Mouse (Mus musculus) neural tube, embryonic 15.5 days (tissue): ENCODE measurements at regions not wholly inside any gene's neighbourhood (a gene's known extent, or its start where the extent isn't known, plus 50 kb on each side); places are given as distances from the start of the nearest gene placed in this dataset.
A peak's percentile ranks its signal among the peaks of the same experiment; 100 is the strongest.

Source experiments
- ATAC-seq: fragments of 200-750 bp; cut with Nextera tagmentation; 2 replicates; pipeline ENCODE4 v1.8.0; 2017; ENCODE audit warnings: mild to moderate bottlenecking, moderate TSS enrichment, moderate library complexity; ENCODE audit not compliant: low FRiP score
- H3K27ac ChIP-seq: fragments of 300-500 bp; sonication (generic); replicated peaks from 2 replicates; pipeline ENCODE4 v1.5.1; 2015; ENCODE audit warnings: mild to moderate bottlenecking, inconsistent platforms
- H3K27me3 ChIP-seq: fragments of 300-500 bp; sonication (generic); replicated peaks from 2 replicates; pipeline ENCODE4 v1.6.1; 2015; ENCODE audit warnings: inconsistent platforms
- H3K36me3 ChIP-seq: fragments of 300-500 bp; sonication (generic); 2 replicates; pipeline ENCODE4 v1.6.1; 2015; ENCODE audit warnings: inconsistent platforms
- H3K4me1 ChIP-seq: fragments of 300-500 bp; sonication (generic); 2 replicates; pipeline ENCODE4 v1.6.1; 2015; ENCODE audit warnings: inconsistent platforms
- H3K4me2 ChIP-seq: fragments of 300-500 bp; sonication (generic); 2 replicates; pipeline ENCODE4 v1.6.1; 2015; ENCODE audit warnings: inconsistent platforms, mild to moderate bottlenecking, moderate library complexity
- H3K4me3 ChIP-seq: fragments of 300-500 bp; sonication (generic); replicated peaks from 2 replicates; pipeline ENCODE4 v1.5.1; 2015; ENCODE audit warnings: mild to moderate bottlenecking, inconsistent platforms
- H3K9ac ChIP-seq: fragments of 300-500 bp; sonication (generic); replicated peaks from 2 replicates; pipeline ENCODE4 v1.6.1; 2015; ENCODE audit warnings: mild to moderate bottlenecking, inconsistent platforms
- H3K9me3 ChIP-seq: fragments of 300-500 bp; sonication (generic); replicated peaks from 2 replicates; pipeline ENCODE4 v1.6.1; 2016; ENCODE audit warnings: inconsistent platforms
- WGBS: fragments of 180-500 bp; shearing (Covaris S2); methylation state at CpG from one replicate; pipeline ENCODE4 v1.1.7; 2015; ENCODE audit warnings: mixed read lengths; 5-methylcytosine and 5-hydroxymethylcytosine counted together

DNA sequence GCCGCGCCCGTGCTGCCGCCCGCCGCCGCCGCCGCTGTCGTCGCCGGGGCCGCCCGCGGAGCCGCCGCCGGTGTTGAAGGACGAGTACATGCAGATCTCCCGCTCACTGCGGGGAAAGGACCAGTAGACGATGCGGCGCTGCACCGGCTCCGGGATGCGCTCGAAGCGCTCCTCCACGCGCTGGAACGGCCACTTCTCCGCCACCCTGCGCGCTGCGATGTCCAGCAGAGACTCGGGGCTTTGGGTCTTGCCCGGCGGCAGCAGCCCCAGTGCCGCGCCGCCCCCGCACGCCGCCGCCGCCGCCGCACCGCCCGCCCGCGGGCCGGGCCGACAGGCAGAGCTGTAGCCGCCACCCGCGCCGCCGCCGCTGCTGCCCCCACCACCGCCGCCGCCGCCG is 154.7 kb upstream of the Smim15 start:
- Histone ChIP-seq H3K4me3 (peak overlapping the region; percentile 92), H3K4me2 (peak overlapping the region; percentile 81), H3K9ac (peak overlapping the region; percentile 91), H3K27ac (peak overlapping the region; percentile 97), H3K36me3 (no peaks in the 10 kb centered on the region), H3K9me3 (no peaks in the 10 kb centered on the region), H3K27me3 (no peaks in the 10 kb centered on the region), H3K4me1 (peaks cover 26% of the 10 kb centered on the region)
- ATAC-seq: peak; percentile 0; the same call in 1 of the 2 replicates
- 0% methylated on average over 48 of the region's 66 CpGs for WGBS

GRCm38 (mm10) chr13:107888571-107889451 is 155.4 kb upstream of the Smim15 start:
- Histone ChIP-seq H3K4me1 (peaks cover 34% of the 10 kb centered on the region), H3K4me2 (peak overlapping the region; percentile 81), H3K36me3 (no peaks in the 10 kb centered on the region), H3K27me3 (no peaks in the 10 kb centered on the region), H3K9ac (peak overlapping the region; percentile 91), H3K4me3 (peak overlapping the region; percentile 92), H3K27ac (peak overlapping the region; percentile 97), H3K9me3 (no peaks in the 10 kb centered on the region)
- no peak for ATAC-seq
- WGBS: under 1% methylated on average over 75 of the region's 127 CpGs

DNA sequence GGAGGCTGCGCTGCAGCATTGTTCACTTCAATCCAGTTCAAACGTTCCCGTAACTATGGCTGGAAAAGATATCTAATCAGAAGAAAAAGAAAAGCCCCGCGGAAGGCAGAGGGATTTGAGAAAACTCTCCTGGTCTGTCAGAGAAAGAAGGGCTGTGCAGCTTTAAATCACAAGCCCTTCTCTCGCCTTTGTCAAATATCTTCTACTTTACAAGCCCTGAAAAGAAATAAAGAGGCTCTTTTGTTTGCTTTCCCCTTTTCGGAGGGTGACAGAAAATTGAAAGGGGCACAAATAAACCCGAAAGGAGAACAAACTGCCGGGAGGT is 156.1 kb upstream of the Smim15 start:
- WGBS: 0% methylated on average over 9 of the region's 9 CpGs
- no peak for ATAC-seq
- H3K36me3 ChIP-seq: no peaks in the 10 kb centered on the region

DNA sequence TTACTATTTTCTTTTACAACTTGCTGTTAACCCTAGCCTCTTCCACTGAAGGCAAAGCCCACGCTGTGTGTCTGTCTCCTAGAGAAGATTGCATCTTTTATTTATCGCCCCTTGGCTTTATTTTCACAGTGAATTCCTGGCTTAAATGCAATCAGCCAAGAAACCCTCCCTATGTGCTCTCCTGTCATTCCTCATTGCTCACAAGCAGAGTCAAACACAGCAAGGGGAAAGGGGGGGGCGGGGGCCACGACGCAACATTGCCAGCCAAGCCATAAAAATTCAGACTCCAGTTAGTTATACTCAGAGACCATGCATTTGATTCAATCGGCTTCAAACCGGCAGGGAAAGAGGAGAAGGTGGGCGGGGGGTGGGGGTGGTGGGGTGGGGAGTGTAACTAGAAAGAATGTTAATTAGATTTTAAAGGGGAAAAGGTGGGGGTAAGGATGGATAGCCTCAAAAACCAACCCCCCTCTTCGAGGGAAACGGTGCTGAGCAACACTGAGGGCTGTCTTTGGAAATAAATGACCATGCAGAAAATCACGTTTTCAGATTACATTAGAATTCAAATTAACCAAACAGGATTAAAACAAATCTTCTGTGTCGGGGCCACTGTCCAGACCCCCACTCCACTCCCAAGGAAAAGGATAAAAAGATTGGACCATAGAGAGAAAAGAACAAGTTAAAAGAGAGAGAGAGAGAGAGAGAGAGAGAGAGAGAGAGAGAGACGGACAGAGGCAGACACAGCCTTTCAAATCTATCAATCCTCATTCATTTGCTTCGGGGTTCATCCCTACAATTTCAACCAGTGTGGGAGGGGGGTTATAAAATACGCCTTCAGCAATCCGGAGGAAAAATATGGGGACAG is 156.6 kb upstream of the Smim15 start:
- 1% methylated on average over 16 of the region's 16 CpGs for WGBS
- no peak for ATAC-seq
- H3K27me3 ChIP-seq: no peaks in the 10 kb centered on the region
- peak overlapping the region; percentile 91 for H3K9ac ChIP-seq
- H3K4me2 ChIP-seq: peak overlapping the region; percentile 81
- no peaks in the 10 kb centered on the region for H3K9me3 ChIP-seq
- peaks cover 40% of the 10 kb centered on the region for H3K4me1 ChIP-seq
- H3K27ac ChIP-seq: peak overlapping the region; percentile 97
- peak overlapping the region; percentile 92 for H3K4me3 ChIP-seq
- H3K36me3 ChIP-seq: no peaks in the 10 kb centered on the region

More for the DNA sequence above, 156.1 kb upstream of the Smim15 start:
- H3K4me2 ChIP-seq: peak overlapping the region; percentile 81
- H3K4me3 ChIP-seq: peak overlapping the region; percentile 92
- no peaks in the 10 kb centered on the region for H3K9me3 ChIP-seq
- no peaks in the 10 kb centered on the region for H3K27me3 ChIP-seq
- peak overlapping the region; percentile 91 for H3K9ac ChIP-seq
- peaks cover 36% of the 10 kb centered on the region for H3K4me1 ChIP-seq
- H3K27ac ChIP-seq: peak overlapping the region; percentile 97

DNA sequence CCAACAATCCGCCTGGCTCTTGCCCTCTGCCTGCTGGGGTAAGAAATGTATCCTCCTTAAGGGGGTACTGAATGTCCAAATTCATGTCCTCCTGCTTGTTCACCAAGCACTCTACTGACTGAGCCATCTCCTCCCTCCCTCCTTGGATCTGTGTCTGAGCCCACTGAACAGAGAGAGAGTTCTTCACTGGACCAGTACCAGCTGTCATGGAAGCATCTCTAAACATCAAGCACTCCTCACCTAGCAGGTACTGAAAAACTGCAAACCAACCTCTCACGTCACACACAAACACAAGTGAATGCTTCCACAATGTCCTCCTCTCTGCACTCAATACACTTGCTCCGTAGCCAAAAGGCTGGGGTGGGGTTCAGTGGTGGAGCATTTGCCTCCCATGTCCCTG is 159.4 kb upstream of the Smim15 start:
- no peaks in the 10 kb centered on the region for H3K27me3 ChIP-seq
- H3K9me3 ChIP-seq: no peaks in the 10 kb centered on the region
- H3K4me3 ChIP-seq: no peak overlapping the region
- H3K9ac ChIP-seq: no peak overlapping the region; the same call in 1 of the 2 replicates
- WGBS: 68% methylated on average over 3 of the region's 3 CpGs
- H3K4me2 ChIP-seq: 0 out of 2 replicates have a peak overlapping the region, but pooled peaks have one; percentile 20
- H3K36me3 ChIP-seq: peaks cover 3% of the 10 kb centered on the region; the same call in 1 of the 2 replicates
- no peak overlapping the region for H3K27ac ChIP-seq
- ATAC-seq: no peak
- peaks cover 38% of the 10 kb centered on the region for H3K4me1 ChIP-seq

DNA sequence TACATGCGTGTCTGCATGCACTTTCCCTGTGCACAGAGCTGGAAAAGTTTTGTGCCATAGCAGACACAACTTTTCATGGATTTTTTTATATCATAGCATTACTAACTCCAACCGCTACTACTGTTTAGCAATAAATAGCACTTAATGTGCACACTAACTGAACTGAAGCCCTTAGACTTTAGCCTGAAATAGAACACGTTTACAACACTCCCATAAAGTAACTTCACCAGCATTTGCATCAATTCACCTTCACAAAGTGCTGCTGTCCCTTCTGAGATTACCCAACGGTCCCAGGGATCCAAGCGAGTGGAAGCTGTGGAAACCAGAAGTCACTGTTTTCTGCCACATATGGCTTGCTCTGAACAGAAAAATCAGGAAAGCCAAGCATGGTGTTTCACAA is 161.9 kb upstream of the Smim15 start:
- no peaks in the 10 kb centered on the region for H3K27me3 ChIP-seq
- no peak overlapping the region for H3K4me2 ChIP-seq
- H3K36me3 ChIP-seq: peaks cover 3% of the 10 kb centered on the region; the same call in 1 of the 2 replicates
- no peak overlapping the region for H3K9ac ChIP-seq
- no peak overlapping the region for H3K4me3 ChIP-seq
- WGBS: 47% methylated on average over 5 of the region's 5 CpGs
- H3K27ac ChIP-seq: no peak overlapping the region
- H3K9me3 ChIP-seq: no peaks in the 10 kb centered on the region
- peaks cover 43% of the 10 kb centered on the region for H3K4me1 ChIP-seq
- no peak for ATAC-seq

DNA sequence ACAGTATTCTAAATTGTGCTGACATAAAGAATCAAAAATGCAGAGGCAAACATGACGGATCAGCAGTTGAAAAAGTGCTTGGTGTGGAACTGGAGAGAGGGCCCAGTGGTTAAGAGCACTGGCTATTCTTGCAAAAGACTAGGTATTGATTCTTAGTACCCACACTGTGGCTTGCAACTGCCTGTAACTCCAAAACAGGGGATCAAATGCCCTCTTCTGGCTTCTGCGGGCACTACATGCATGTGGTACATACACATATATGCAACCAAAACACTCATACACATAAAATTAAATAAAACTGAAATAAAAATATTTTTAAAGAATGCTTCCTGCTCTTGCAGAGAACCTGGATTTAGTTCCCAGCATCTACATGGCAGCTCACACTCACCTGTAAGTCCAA is 163.7 kb upstream of the Smim15 start:
- Histone ChIP-seq H3K4me1 (peaks cover 44% of the 10 kb centered on the region), H3K36me3 (peaks cover 3% of the 10 kb centered on the region; the same call in 1 of the 2 replicates), H3K9ac (no peak overlapping the region), H3K27ac (no peak overlapping the region), H3K4me3 (no peak overlapping the region), H3K4me2 (no peak overlapping the region), H3K27me3 (no peaks in the 10 kb centered on the region), H3K9me3 (no peaks in the 10 kb centered on the region)
- ATAC-seq: no peak
- WGBS: 97% methylated on average over 2 of the region's 2 CpGs

- no peaks in the 10 kb centered on the region for H3K27me3 ChIP-seq
- no peak overlapping the region for H3K4me2 ChIP-seq
- peaks cover 42% of the 10 kb centered on the region for H3K4me1 ChIP-seq
- 61% methylated on average over 7 of the region's 8 CpGs for WGBS
- H3K36me3 ChIP-seq: peaks cover 3% of the 10 kb centered on the region; the same call in 1 of the 2 replicates
- H3K4me3 ChIP-seq: no peak overlapping the region
- no peak overlapping the region for H3K27ac ChIP-seq
- no peaks in the 10 kb centered on the region for H3K9me3 ChIP-seq
- ATAC-seq: no peak
- H3K9ac ChIP-seq: no peak overlapping the region
Observed at GRCm38 (mm10) chr13:107879535-107879934, 164.7 kb upstream of the Smim15 start.

- Histone ChIP-seq H3K36me3 (peaks cover 3% of the 10 kb centered on the region; the same call in 1 of the 2 replicates), H3K27me3 (no peaks in the 10 kb centered on the region), H3K4me2 (no peak overlapping the region), H3K9ac (no peak overlapping the region), H3K9me3 (no peaks in the 10 kb centered on the region), H3K4me1 (peaks cover 40% of the 10 kb centered on the region), H3K27ac (no peak overlapping the region), H3K4me3 (no peak overlapping the region)
- WGBS: 96% methylated on average over 3 of the region's 3 CpGs
- no peak for ATAC-seq
Observed at GRCm38 (mm10) chr13:107878980-107879379, 165.3 kb upstream of the Smim15 start.

DNA sequence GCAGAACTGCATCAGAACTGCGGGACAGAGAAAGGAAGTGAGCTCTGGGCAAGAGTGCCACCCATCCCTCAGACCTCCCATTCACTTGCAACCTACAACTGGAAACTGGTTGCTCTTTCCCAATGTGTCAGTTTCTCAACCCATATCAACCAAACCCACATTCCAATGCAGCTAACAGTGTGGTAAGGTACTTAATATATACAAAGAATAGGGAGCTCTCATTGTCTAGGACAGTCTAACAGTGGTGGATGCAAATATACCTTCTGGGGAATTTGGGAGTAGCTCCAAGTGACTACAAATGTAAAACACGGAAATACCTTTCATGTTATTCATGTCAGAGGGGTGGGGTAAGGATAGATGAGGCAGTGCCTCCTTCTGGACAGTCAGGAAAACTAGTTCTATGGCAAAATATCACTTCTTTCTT is 171.0 kb upstream of the Smim15 start:
- 59% methylated on average over 2 of the region's 2 CpGs for WGBS
- ATAC-seq: no peak
- no peaks in the 10 kb centered on the region for H3K36me3 ChIP-seq
- H3K4me3 ChIP-seq: no peak overlapping the region
- H3K4me1 ChIP-seq: peaks cover 48% of the 10 kb centered on the region
- no peak overlapping the region for H3K4me2 ChIP-seq
- H3K9me3 ChIP-seq: no peaks in the 10 kb centered on the region
- no peak overlapping the region for H3K9ac ChIP-seq
- H3K27ac ChIP-seq: no peak overlapping the region
- no peaks in the 10 kb centered on the region for H3K27me3 ChIP-seq

- H3K27ac ChIP-seq: no peak overlapping the region
- H3K4me1 ChIP-seq: peaks cover 48% of the 10 kb centered on the region
- H3K9me3 ChIP-seq: no peaks in the 10 kb centered on the region
- H3K4me3 ChIP-seq: no peak overlapping the region
- ATAC-seq: no peak
- WGBS: 67% methylated on average over 8 of the region's 8 CpGs
- H3K27me3 ChIP-seq: no peaks in the 10 kb centered on the region
- H3K9ac ChIP-seq: no peak overlapping the region
- H3K4me2 ChIP-seq: no peak overlapping the region
- no peaks in the 10 kb centered on the region for H3K36me3 ChIP-seq
Observed at GRCm38 (mm10) chr13:107872574-107872973, 171.7 kb upstream of the Smim15 start.
